Mouse (Mus musculus): ENCODE measurements at regions not wholly inside any gene's neighbourhood (a gene's known extent, or its start where the extent isn't known, plus 50 kb on each side); places are given as distances from the start of the nearest gene placed in this dataset.

GRCm38 (mm10) chr7:82921722-82922121 lies 54.6 kb downstream of the Mex3b start:
- no peak for DNase-seq (ENCODE audit: low read depth in 1 of 2, low spot score in 2 of 2)

GRCm38 (mm10) chr7:82923220-82924071 lies 56.3 kb downstream of the Mex3b start:
- DNase-seq (ENCODE audit: low read depth in 1 of 2, low spot score in 2 of 2): no peak

- DNase-seq (ENCODE audit: low read depth in 1 of 2, low spot score in 2 of 2): no peak
Observed at GRCm38 (mm10) chr7:82924092-82924491, 57.0 kb downstream of the Mex3b start.

- DNase-seq (ENCODE audit: low read depth in 1 of 2, low spot score in 2 of 2): no peak
Observed at GRCm38 (mm10) chr7:82938311-82938710, 71.2 kb downstream of the Mex3b start.

GRCm38 (mm10) chr7:82939536-82939935 lies 72.4 kb downstream of the Mex3b start:
- no peak for DNase-seq (ENCODE audit: low read depth in 1 of 2, low spot score in 2 of 2)

GRCm38 (mm10) chr7:82943376-82943775 lies 76.2 kb downstream of the Mex3b start:
- no peak for DNase-seq (ENCODE audit: low read depth in 1 of 2, low spot score in 2 of 2)

GRCm38 (mm10) chr7:82943797-82944196 lies 76.7 kb downstream of the Mex3b start:
- DNase-seq (ENCODE audit: low read depth in 1 of 2, low spot score in 2 of 2): no peak

GRCm38 (mm10) chr7:82949372-82949771 lies 82.2 kb downstream of the Mex3b start:
- DNase-seq (ENCODE audit: low read depth in 1 of 2, low spot score in 2 of 2): no peak

- no peak for DNase-seq (ENCODE audit: low read depth in 1 of 2, low spot score in 2 of 2)
Observed at GRCm38 (mm10) chr7:82957208-82957977, 90.3 kb downstream of the Mex3b start.

- no peak for DNase-seq (ENCODE audit: low read depth in 1 of 2, low spot score in 2 of 2)
Observed at GRCm38 (mm10) chr7:82970599-82970998, 103.5 kb downstream of the Mex3b start.

GRCm38 (mm10) chr7:82971244-82971643 lies 104.1 kb downstream of the Mex3b start:
- no peak for DNase-seq (ENCODE audit: low read depth in 1 of 2, low spot score in 2 of 2)

- DNase-seq (ENCODE audit: low read depth in 1 of 2, low spot score in 2 of 2): no peak
Observed at GRCm38 (mm10) chr7:82972214-82973006, 105.3 kb downstream of the Mex3b start.

- no peak for DNase-seq (ENCODE audit: low read depth in 1 of 2, low spot score in 2 of 2)
Observed at GRCm38 (mm10) chr7:82990708-82991107, 123.6 kb downstream of the Mex3b start.

GRCm38 (mm10) chr7:82993136-82993535 lies 126.0 kb downstream of the Mex3b start:
- DNase-seq (ENCODE audit: low read depth in 1 of 2, low spot score in 2 of 2): no peak

- no peak for DNase-seq (ENCODE audit: low read depth in 1 of 2, low spot score in 2 of 2)
Observed at GRCm38 (mm10) chr7:82998848-82999247, 131.7 kb downstream of the Mex3b start.

- DNase-seq (ENCODE audit: low read depth in 1 of 2, low spot score in 2 of 2): no peak
Observed at GRCm38 (mm10) chr7:83007540-83007939, 140.4 kb downstream of the Mex3b start.

GRCm38 (mm10) chr7:83012145-83012544 lies 145.0 kb downstream of the Mex3b start:
- no peak for DNase-seq (ENCODE audit: low read depth in 1 of 2, low spot score in 2 of 2)

- DNase-seq (ENCODE audit: low read depth in 1 of 2, low spot score in 2 of 2): no peak
Observed at GRCm38 (mm10) chr7:83014725-83015690, 147.9 kb downstream of the Mex3b start.

- DNase-seq (ENCODE audit: low read depth in 1 of 2, low spot score in 2 of 2): no peak
Observed at GRCm38 (mm10) chr7:83015756-83016155, 148.6 kb downstream of the Mex3b start.

GRCm38 (mm10) chr7:83016566-83016965 lies 149.4 kb downstream of the Mex3b start:
- DNase-seq (ENCODE audit: low read depth in 1 of 2, low spot score in 2 of 2): no peak
